Mouse (Mus musculus): ENCODE results near the gene Atp4a. TPM values are rescaled to one million over a fixed set of nuclear protein-coding genes. Genes with fewer than 3 reads are reported as not detected.
"Not testable (repeated sequence)": the region's sequence is repeated elsewhere in the genome, so short reads cannot be mapped to it uniquely, and the experiment has no call there.

Gene Atp4a
- polyA plus RNA-seq, 1 experiment from 2014 or later: 0.09 TPM

DNA sequence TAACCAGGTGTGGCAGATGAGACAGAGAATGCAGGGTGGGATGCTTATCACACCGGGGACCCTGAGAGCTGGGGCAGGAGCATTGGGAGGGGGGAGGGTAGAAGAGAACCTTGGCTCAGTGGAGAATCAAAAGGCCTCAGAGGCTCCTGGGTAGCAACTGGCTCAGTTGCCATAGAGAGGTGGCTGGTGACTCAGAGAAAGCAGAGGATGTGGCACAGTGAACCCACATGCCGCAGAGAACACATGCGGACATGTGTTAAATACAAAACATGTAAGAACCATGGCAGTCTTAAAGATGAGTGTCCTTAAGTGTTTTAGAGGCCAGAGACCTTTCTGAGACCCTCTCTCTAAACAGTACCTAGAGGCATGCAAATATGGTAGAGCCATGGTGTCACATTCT is 24.2 kb downstream of the Atp4a start:
- no peak for ATAC-seq (ENCODE audit: low FRiP score, low read depth)
- Histone ChIP-seq H3K9me3 (no peaks in the 10 kb centered on the region), H3K4me1 (no peaks in the 10 kb centered on the region), H3K27me3 (no peaks in the 10 kb centered on the region), H3K9ac (no peak overlapping the region), H3K4me2 (replicated peaks) (no peak overlapping the region), H3K4me3 (no peak overlapping the region), H3K27ac (no peak overlapping the region), H3K36me3 (peaks cover 63% of the 10 kb centered on the region)
- 88% methylated on average over 3 of the region's 3 CpGs for WGBS

DNA sequence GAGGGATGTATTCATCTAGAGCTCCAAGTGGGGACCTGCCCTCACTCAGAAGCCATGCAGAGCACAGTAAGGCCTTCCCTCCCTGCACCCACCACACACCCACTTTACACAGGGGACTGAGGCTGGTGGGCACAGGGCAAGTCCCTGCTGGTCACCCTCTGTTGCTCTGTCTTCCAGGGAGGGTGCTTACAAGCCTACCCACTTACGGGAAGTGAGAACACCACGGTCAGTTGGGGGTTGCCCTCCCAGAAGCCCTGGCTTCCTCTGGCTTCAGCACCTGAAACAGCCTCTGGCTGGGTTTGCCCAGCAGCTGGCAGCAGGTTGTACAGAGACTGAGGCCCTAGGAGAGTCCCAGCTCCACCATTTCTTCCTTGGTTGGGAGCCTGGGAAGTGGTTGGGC is 30.6 kb downstream of the Atp4a start:
- not testable (repeated sequence) for H3K4me2 ChIP-seq (replicated peaks); H3K9me3 ChIP-seq; H3K9ac ChIP-seq; ATAC-seq (ENCODE audit: low FRiP score, low read depth); H3K27me3 ChIP-seq; H3K27ac ChIP-seq; H3K4me3 ChIP-seq
- H3K36me3 ChIP-seq: peaks cover 14% of the 10 kb centered on the region; the same call in 1 of the 2 replicates
- peaks cover 11% of the 10 kb centered on the region for H3K4me1 ChIP-seq
- WGBS: 86% methylated on average over 2 of the region's 2 CpGs

DNA sequence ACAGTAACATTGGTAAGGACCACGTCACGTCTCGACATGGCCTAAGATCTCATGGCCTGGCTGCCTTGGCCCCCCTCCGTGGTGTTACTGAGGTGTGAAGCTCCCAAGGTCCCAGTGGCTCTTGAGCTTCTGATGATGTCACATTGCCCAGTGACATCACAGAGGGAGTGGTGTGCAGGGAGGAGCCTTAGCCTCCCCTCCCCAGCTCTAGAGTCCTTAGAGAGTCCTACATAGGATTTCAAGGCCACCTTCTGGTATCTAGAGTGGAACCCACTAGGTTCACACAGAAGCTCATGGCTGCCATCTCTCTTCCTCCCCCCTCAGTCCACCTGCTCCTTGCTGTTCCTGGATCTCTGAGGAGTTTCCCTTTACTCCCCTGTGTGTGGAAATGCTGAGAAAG is 31.6 kb downstream of the Atp4a start, which contains the start of gene Gapdhs:
Gene Gapdhs, minus strand, starts transcription at position 65 of the 400 bp plus-strand sequence.
- 83% methylated on average over 3 of the region's 4 CpGs for WGBS
- H3K4me1 ChIP-seq: peaks cover 11% of the 10 kb centered on the region
- H3K4me3 ChIP-seq; H3K9me3 ChIP-seq; H3K9ac ChIP-seq; H3K27ac ChIP-seq; ATAC-seq (ENCODE audit: low FRiP score, low read depth); H3K27me3 ChIP-seq; H3K4me2 ChIP-seq (replicated peaks): not testable (repeated sequence)
- peaks cover 14% of the 10 kb centered on the region; the same call in 1 of the 2 replicates for H3K36me3 ChIP-seq

DNA sequence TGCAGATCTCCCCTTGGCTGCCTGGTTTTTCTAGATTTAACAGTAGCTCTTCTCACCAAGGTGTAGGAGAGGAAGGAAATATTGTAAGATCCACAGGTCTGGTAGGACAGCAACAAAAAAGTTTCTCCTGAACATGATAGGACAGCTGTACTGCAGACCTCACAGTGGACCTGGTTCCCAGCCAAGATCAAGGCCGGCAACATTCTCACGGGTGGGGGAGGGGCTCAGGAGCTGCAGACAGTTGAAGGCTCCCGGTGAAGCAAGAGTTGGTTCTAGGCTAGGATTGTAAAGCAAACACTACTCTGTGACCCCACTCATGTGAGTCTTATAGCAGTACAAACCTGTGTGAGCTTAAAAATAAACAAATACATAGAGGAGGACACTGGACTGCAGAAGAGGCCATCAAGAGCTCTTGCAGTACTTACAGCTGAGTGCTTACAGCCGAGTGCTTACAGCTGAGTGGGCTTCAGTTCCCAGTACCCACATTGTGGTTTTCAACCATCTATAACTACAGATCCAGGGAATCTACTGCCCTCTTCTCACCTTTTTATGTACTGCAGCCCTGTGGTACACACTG is 32.1 kb downstream of the Atp4a start:
- Histone ChIP-seq H3K4me2 (replicated peaks) (no peak overlapping the region), H3K9ac (no peak overlapping the region), H3K9me3 (no peaks in the 10 kb centered on the region), H3K4me1 (peaks cover 11% of the 10 kb centered on the region), H3K27ac (no peak overlapping the region), H3K4me3 (no peak overlapping the region), H3K27me3 (no peaks in the 10 kb centered on the region), H3K36me3 (peaks cover 14% of the 10 kb centered on the region; the same call in 1 of the 2 replicates)
- no peak for ATAC-seq (ENCODE audit: low FRiP score, low read depth)
- WGBS: 37% methylated on average over 4 of the region's 4 CpGs

DNA sequence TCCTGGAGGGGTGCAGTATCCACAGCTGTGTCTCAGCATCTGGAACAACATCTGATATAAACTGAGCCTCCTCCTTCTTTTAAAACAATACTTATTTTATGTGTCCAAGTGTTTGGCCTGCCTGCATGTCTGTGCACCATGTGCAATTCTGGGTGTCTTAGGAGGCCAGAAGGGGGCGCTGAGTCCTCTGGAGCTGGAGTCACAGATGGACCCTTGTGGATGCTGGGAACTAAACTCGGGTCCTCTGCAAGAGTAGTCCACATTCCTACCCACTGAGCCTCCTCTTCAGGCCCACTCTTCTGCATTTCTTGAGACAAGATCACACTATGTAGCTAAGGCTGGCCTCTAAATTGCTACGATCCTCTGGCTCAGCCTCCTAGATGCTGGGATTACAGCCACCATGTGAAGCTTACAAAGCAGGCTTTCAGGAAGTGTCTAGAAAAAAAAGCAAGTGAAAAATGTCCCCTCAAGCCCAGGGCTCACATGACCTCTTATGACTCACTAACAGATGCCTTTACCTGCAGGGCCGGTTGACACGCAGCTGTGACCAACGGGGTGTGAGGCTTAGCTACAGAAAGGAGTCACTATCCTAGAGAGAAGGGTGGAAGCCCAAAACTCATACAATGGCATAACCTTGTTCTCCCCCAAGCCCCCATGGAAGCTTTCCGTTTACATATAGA is 35.7 kb downstream of the Atp4a start:
- H3K4me3 ChIP-seq: no peak overlapping the region
- no peak overlapping the region for H3K4me2 ChIP-seq (replicated peaks)
- H3K4me1 ChIP-seq: peaks cover 11% of the 10 kb centered on the region
- WGBS: 86% methylated on average over 7 of the region's 7 CpGs
- H3K36me3 ChIP-seq: peaks cover 2% of the 10 kb centered on the region; the same call in 1 of the 2 replicates
- no peaks in the 10 kb centered on the region for H3K9me3 ChIP-seq
- H3K9ac ChIP-seq: no peak overlapping the region
- no peak overlapping the region for H3K27ac ChIP-seq
- H3K27me3 ChIP-seq: no peaks in the 10 kb centered on the region
- no peak for ATAC-seq (ENCODE audit: low FRiP score, low read depth)

DNA sequence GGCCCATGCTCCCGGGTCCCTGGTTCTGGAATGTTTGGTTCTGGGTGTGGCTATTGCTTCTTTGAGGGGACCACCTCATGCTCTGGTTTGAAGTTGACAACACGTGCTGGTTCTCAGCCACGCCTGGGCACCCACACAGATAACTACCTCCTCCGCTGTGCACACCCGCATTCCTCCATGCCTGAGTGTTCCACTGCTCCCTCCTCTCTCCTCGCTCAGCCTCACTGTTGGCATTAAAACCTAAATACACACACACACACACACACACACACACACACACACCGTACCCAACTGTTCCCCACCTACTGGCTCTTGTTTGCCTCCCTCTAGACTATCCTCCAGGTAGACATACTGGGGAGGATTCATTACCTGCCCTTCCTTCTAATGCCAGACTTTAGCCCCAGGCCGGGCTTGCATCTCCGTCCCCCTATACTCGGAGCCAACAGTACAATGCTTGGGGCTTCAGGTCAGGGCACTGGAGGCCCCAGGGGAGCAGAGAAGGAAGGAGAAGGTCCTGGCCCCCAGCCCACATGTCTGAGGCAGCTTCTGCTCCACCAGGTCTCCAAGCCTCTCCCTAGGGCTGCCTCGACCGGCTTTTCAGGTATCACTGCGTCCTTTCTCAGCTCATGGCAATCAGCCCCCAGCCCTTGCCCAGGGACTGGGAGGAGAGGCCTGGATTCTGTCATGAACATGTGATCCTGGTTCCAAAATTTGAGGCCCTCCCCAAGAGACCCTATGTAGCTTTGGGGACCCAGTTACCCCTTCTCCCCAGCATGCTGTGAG is 38.0 kb downstream of the Atp4a start:
- Histone ChIP-seq H3K36me3 (peaks cover 17% of the 10 kb centered on the region), H3K9ac (no peak overlapping the region), H3K9me3 (peaks cover 10% of the 10 kb centered on the region), H3K4me2 (replicated peaks) (no peak overlapping the region), H3K27ac (no peak overlapping the region), H3K4me1 (peaks cover 4% of the 10 kb centered on the region; the same call in 1 of the 2 replicates), H3K27me3 (no peaks in the 10 kb centered on the region), H3K4me3 (no peak overlapping the region)
- ATAC-seq (ENCODE audit: low FRiP score, low read depth): no peak
- WGBS: 85% methylated on average over 13 of the region's 13 CpGs

DNA sequence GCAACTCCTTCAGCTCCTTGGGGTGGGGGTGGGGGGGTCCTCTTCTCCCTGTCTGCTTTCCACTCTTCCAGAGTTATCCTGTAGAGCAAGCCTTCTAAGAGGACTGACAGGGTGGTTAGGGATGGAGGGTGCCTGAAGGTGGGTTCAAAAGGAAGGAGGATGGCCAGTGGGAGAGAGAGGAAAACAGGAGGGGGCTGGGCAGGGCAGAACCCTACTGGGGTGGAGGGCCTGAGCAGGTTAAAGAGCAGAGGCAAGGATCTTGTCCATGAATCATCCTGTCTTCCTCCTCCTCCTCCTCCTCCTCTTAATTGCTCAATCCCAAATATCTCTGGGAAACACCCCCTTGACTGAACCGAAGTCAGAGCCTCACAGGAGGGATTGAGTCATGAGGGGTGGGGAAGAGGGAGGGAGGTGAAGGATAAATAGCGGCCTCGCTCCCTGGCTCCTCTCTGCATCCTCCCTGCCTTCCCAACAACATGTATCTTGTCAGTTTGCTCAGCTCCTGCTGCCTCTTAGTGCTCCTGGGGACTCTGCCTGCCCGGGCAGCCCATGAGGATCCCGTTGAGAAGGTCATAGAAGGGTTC is 39.2 kb downstream of the Atp4a start, which contains the start of gene Sbsn:
Gene Sbsn, plus strand, starts transcription at position 386 of the 584 bp plus-strand sequence.
- no peak within 1 kb of the TSS for H3K9ac ChIP-seq
- H3K4me2 ChIP-seq (replicated peaks): no peak within 1 kb of the TSS
- H3K36me3 ChIP-seq: peaks cover 29% of the 10 kb centered on the region
- no peaks in the 10 kb centered on the region for H3K27me3 ChIP-seq
- H3K4me1 ChIP-seq: no peaks in the 10 kb centered on the region
- WGBS: 60% methylated on average over 5 of the region's 5 CpGs
- H3K27ac ChIP-seq: no peak within 1 kb of the TSS
- no peak for ATAC-seq (ENCODE audit: low FRiP score, low read depth)
- no peak within 1 kb of the TSS for H3K4me3 ChIP-seq
- H3K9me3 ChIP-seq: peaks cover 14% of the 10 kb centered on the region

DNA sequence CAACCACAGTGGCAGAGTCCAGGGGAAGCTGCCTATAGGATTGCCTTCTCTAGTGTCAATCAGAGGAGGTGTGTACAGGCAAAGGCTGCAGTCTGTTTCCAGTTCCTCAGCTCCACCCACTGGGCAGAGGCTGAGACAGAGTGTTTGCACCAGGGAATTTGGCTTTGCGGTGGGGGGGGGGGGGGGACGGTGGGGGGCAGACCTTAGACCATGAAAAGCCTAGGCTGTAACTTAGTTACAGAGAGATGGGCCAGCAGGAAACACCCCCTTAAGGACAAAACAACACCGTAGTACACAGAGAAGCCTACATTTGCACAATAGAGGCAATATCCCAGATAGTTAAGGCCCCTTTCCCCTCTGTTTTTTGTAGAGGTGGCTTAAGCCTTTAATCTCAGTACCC is 45.0 kb downstream of the Atp4a start:
- H3K27ac ChIP-seq: no peak overlapping the region
- H3K4me2 ChIP-seq (replicated peaks): no peak overlapping the region
- peaks cover 34% of the 10 kb centered on the region for H3K36me3 ChIP-seq
- H3K27me3 ChIP-seq: no peaks in the 10 kb centered on the region
- peaks cover 14% of the 10 kb centered on the region for H3K9me3 ChIP-seq
- no peak for ATAC-seq (ENCODE audit: low FRiP score, low read depth)
- WGBS: 82% methylated on average over 3 of the region's 3 CpGs
- no peak overlapping the region for H3K4me3 ChIP-seq
- no peak overlapping the region for H3K9ac ChIP-seq
- no peaks in the 10 kb centered on the region for H3K4me1 ChIP-seq

DNA sequence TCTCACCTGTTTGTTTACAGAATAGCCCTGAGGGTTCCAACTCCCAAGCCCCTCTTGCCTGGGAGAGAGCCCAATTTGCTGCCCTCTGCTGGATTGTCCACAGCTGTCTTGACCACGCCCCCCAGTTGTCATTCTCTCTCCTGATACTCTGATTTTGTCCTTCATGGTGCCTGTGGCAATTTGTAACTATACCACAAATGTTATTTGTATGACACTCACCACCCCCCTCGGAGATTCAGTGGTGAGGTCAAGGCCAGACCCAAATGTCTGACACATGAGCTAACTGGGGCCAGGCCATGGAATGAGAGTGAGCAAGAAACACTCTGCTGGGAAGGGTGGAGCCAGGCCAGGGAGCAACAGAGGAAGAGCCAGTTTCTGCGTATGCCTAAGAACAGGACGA is 46.8 kb downstream of the Atp4a start:
- no peak for ATAC-seq (ENCODE audit: low FRiP score, low read depth)
- H3K27me3 ChIP-seq: peaks cover 4% of the 10 kb centered on the region; the same call in 1 of the 2 replicates
- WGBS: 31% methylated on average over 4 of the region's 4 CpGs
- peaks cover 31% of the 10 kb centered on the region for H3K36me3 ChIP-seq
- no peak overlapping the region for H3K4me2 ChIP-seq (replicated peaks)
- H3K27ac ChIP-seq: no peak overlapping the region
- H3K4me1 ChIP-seq: no peaks in the 10 kb centered on the region
- H3K9me3 ChIP-seq: peaks cover 14% of the 10 kb centered on the region
- H3K4me3 ChIP-seq: no peak overlapping the region
- H3K9ac ChIP-seq: no peak overlapping the region

DNA sequence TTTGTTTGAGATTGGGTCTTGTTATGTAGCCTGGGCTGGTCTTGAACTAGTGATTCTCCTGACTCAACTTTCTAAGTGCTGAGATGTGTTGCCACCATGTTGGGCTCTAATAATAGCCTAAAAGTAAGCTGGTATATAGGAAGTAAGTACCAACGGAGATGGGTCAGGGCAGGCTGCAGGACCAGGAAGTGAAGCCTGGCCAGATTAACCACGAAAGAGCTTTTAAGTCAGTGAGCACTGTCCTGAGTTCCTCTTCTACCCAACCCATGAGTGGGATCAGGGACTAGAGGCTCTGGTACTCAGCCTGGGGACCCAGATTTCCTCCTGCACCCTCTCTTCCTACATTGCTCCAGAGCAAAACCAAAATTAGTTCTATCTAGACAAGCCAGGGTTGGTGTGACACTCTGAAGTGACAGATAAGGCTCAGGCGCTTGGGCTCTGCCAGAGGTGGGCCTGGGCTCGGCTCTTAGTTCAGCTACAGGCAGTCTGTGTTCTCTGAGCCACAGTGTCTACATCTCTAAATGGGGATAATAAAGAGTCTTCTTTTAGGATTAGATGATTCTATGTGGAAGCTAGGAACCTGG is 49.9 kb downstream of the Atp4a start:
- no peak overlapping the region for H3K9ac ChIP-seq
- no peak for ATAC-seq (ENCODE audit: low FRiP score, low read depth)
- 78% methylated on average over 4 of the region's 4 CpGs for WGBS
- H3K9me3 ChIP-seq: no peaks in the 10 kb centered on the region
- peaks cover under 1% of the 10 kb centered on the region; the same call in 1 of the 2 replicates for H3K36me3 ChIP-seq
- no peak overlapping the region for H3K4me2 ChIP-seq (replicated peaks)
- H3K4me1 ChIP-seq: no peaks in the 10 kb centered on the region
- no peak overlapping the region for H3K4me3 ChIP-seq
- H3K27me3 ChIP-seq: peaks cover 22% of the 10 kb centered on the region
- H3K27ac ChIP-seq: no peak overlapping the region

DNA sequence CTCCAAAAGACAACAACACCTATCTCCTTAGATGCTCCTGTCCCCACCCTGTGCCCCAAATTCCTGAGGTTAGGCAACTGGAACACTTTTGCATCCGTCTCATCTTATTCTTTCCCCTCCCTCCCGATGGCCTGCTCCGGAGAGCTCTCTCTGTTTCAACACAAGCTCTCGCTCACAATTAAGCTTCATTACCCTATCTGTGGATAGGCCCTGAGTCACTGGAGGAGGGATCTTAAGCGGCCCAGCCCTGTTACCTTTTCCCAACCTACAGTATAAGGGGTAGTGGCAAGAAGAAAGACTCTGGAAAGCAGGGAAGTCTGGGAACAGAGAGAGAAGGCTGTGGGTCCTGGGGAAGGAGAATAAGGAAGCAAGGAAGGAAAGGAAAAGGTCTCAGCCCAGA is 51.4 kb downstream of the Atp4a start, which contains the start of gene Dmkn:
Gene Dmkn, plus strand, starts transcription at position 301 of the 400 bp plus-strand sequence.
- peaks cover 23% of the 10 kb centered on the region for H3K27me3 ChIP-seq
- H3K4me1 ChIP-seq: no peaks in the 10 kb centered on the region
- H3K27ac ChIP-seq: no peak within 1 kb of the TSS
- WGBS: 53% methylated on average over 5 of the region's 5 CpGs
- H3K9ac ChIP-seq: no peak within 1 kb of the TSS
- no peak within 1 kb of the TSS for H3K4me2 ChIP-seq (replicated peaks)
- H3K9me3 ChIP-seq: no peaks in the 10 kb centered on the region
- no peak for ATAC-seq (ENCODE audit: low FRiP score, low read depth)
- H3K4me3 ChIP-seq: no peak within 1 kb of the TSS
- no peaks in the 10 kb centered on the region for H3K36me3 ChIP-seq
